Mouse (Mus musculus): ENCODE results near the gene Vmn1r82. TPM values are rescaled to one million over a fixed set of nuclear protein-coding genes. Genes with fewer than 3 reads are reported as not detected.

The Vmn1r82 gene
- polyA plus RNA-seq (2016; fragmentation: Nextera tagmentation; extraction: Ambion mirVana) = not detected in 2 replicates

DNA sequence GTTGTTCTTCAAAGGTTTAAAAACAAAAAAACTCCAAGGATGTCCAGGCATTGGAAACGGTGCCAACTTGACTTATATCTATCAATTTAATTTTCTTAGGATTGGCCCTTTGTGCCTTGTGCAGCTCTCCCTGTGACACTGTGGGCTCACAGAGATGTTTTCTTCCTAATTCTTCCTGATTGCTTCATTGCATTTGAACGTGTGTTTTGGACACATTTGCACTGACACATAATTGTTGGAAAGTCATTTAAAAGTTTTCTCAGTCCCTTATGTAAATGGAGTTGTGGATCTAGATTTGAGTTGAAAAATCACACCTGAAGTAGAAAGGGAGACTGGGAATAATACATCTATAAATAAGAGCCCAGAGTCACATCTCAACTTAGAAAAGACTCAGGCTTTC is at the start of gene Vmn1r82:
Gene Vmn1r82, plus strand, starts transcription at position 301 of the 400 bp plus-strand sequence.
- Histone ChIP-seq H3K9me3 (0 out of 2 replicates have a peak, but pooled peaks cover 3% of the 10 kb centered on the region), H3K27ac (no peak within 1 kb of the TSS), H3K27me3 (ENCODE audit: insufficient read depth, poor library complexity, severe bottlenecking) (no peaks in the 10 kb centered on the region), H3K36me3 (no peaks in the 10 kb centered on the region), H3K4me3 (no peak within 1 kb of the TSS), H3K4me1 (no peaks in the 10 kb centered on the region)
- no peak for DNase-seq (ENCODE audit: low spot score)
- WGBS = 50% methylated on average over 2 of the region's 2 CpGs

DNA sequence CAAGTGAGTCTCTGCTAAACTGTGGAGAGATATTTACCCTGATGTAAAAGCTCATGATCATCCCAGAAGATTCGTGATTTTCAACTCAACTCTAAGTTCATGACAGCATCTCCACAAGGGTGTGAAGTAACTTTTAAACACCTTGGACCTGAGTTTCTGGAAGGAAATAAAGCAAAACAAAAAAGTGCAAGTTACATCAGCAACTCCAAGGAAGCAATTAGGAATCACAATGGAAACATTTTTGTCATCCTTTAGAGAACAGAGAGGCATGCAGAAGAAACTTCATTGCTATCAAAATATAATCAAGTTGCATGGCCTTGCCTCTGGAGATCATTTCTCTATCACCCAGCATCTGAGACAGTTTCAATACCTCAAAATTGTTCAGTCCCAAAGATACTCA is 32.1 kb upstream of the Vmn1r82 start, which contains the start of gene Vmn1r81:
Gene Vmn1r81, minus strand, starts transcription at position 101 of the 400 bp plus-strand sequence.
- Histone ChIP-seq H3K27ac (no peak within 1 kb of the TSS), H3K9me3 (peaks cover 3% of the 10 kb centered on the region; the same call in 1 of the 2 replicates)

GRCm38 (mm10) chr7:12329381-12329780 is 29.2 kb downstream of the Vmn1r82 start, which contains the start of gene Vmn1r83:
Vmn1r83 (minus strand) TSS chr7:12329481.
- Histone ChIP-seq H3K27me3 (ENCODE audit: insufficient read depth, poor library complexity, severe bottlenecking) (no peaks in the 10 kb centered on the region), H3K36me3 (no peaks in the 10 kb centered on the region), H3K4me1 (no peaks in the 10 kb centered on the region), H3K9me3 (peaks cover 12% of the 10 kb centered on the region), H3K27ac (no peak within 1 kb of the TSS), H3K4me3 (no peak within 1 kb of the TSS)
- WGBS = 74% methylated on average over 2 of the region's 2 CpGs
- no peak for DNase-seq (ENCODE audit: low spot score)

More for the DNA sequence above, 32.1 kb upstream of the Vmn1r82 start, which contains the start of gene Vmn1r81:
- H3K36me3 ChIP-seq = no peaks in the 10 kb centered on the region
- no peaks in the 10 kb centered on the region for H3K4me1 ChIP-seq
- no peak for DNase-seq (ENCODE audit: low spot score)
- H3K4me3 ChIP-seq = no peak within 1 kb of the TSS
- H3K27me3 ChIP-seq (ENCODE audit: insufficient read depth, poor library complexity, severe bottlenecking) = no peaks in the 10 kb centered on the region
- 60% methylated on average over 1 of the region's 1 CpGs for WGBS

Other genes with a start within 250 kb of the Vmn1r82 start
- gene Vmn1r78, start 150.2 kb upstream of the Vmn1r82 start, polyA plus RNA-seq (2016; fragmentation: Nextera tagmentation; extraction: Ambion mirVana) = not detected in 2 replicates
- not detected in 2 replicates for gene Vmn1r79, start 129.2 kb upstream of the Vmn1r82 start, polyA plus RNA-seq (2016; fragmentation: Nextera tagmentation; extraction: Ambion mirVana)
- not detected in 2 replicates for gene Vmn1r80, start 111.1 kb upstream of the Vmn1r82 start, polyA plus RNA-seq (2016; fragmentation: Nextera tagmentation; extraction: Ambion mirVana)
- not detected in 2 replicates for gene Vmn1r81, start 32.2 kb upstream of the Vmn1r82 start, polyA plus RNA-seq (2016; fragmentation: Nextera tagmentation; extraction: Ambion mirVana)
- not detected in 2 replicates for gene Vmn1r83, start 29.1 kb downstream of the Vmn1r82 start, polyA plus RNA-seq (2016; fragmentation: Nextera tagmentation; extraction: Ambion mirVana)
- gene Vmn1r84, start 68.8 kb downstream of the Vmn1r82 start, polyA plus RNA-seq (2016; fragmentation: Nextera tagmentation; extraction: Ambion mirVana) = not detected in 2 replicates
- 2.5 and 3.0 TPM in 2 replicates for gene Zfp551, start 122.3 kb downstream of the Vmn1r82 start, polyA plus RNA-seq (2016; fragmentation: Nextera tagmentation; extraction: Ambion mirVana)
- 17.7 and 19.3 TPM in 2 replicates for gene Zfp606, start 177.9 kb downstream of the Vmn1r82 start, polyA plus RNA-seq (2016; fragmentation: Nextera tagmentation; extraction: Ambion mirVana)
- not detected in 2 replicates for gene 2900092C05Rik, start 212.1 kb downstream of the Vmn1r82 start, polyA plus RNA-seq (2016; fragmentation: Nextera tagmentation; extraction: Ambion mirVana)

All from heart, embryonic 10.5 days (tissue).